Comparison of ENCODE assay signal across 7 mouse cellular contexts in the genomic region with DNA sequence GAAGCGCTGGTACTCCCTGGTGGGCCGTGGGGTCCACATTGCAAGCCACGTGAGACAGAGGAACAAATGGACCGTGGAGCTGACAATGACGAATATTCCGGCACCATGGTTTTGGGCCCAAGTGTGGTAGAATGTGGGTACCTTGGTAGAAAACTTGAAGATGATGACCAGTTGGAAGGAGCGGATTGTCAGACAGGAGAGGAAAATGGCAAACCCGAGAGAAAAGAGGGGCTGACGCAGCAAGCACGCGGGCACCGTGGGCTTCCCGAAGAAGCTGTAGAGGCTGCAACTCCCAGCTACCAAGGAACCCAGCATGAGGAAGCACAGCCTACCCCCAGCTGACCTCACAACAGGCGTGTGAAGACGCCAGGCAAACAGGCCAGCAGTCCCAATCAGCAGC. TPM values are rescaled to one million over a fixed set of nuclear protein-coding genes. Genes with fewer than 3 reads are reported as not detected.
DNase-seq lines count a peak whose midpoint lies in the region; ATAC-seq and TF ChIP-seq lines count a peak whose summit lies in the region.

No protein-coding gene starts in this region.

- no peak for TF ChIP-seq CTCF in lung, embryonic 14.5 days (IDR thresholded peaks at IDR 0.05; ENCODE audit: low read depth)
- no peak for TF ChIP-seq CTCF in olfactory bulb, adult 2 months (IDR thresholded peaks at IDR 0.05; ENCODE audit: insufficient read depth, low read depth, low read length)

- no peak overlapping the region for H3K27ac ChIP-seq in lung, embryonic 14.5 days (ENCODE audit: low read depth)
- no peak overlapping the region for H3K27ac ChIP-seq in forebrain, embryonic 13.5 days
- no peak overlapping the region for H3K27ac ChIP-seq in limb, embryonic 12.5 days
- no peak overlapping the region for H3K27ac ChIP-seq in olfactory bulb, adult 2 months (ENCODE audit: insufficient read depth, low read depth, low read length)

- peaks cover 14% of the 10 kb centered on the region for H3K36me3 ChIP-seq in lung, embryonic 14.5 days (ENCODE audit: insufficient read depth)
- H3K36me3 ChIP-seq in forebrain, embryonic 13.5 days (ENCODE audit: poor library complexity, severe bottlenecking) = peaks cover 13% of the 10 kb centered on the region
- peaks cover 26% of the 10 kb centered on the region for H3K36me3 ChIP-seq in limb, embryonic 12.5 days

- H3K4me3 ChIP-seq in lung, embryonic 14.5 days (ENCODE audit: low read depth, low read length) = peak overlapping the region; percentile 73
- peak overlapping the region; percentile 67 for H3K4me3 ChIP-seq in forebrain, embryonic 13.5 days
- H3K4me3 ChIP-seq in limb, embryonic 12.5 days (replicated peaks) = peak overlapping the region; percentile 80
- H3K4me3 ChIP-seq in olfactory bulb, adult 2 months (ENCODE audit: insufficient read depth, low read depth, low read length) = peak overlapping the region; percentile 59; the same call in 1 of the 2 replicates

- DNase-seq in lung, embryonic 14.5 days = no peak
- no peak for DNase-seq in lung, postnatal 10 days
- no peak for DNase-seq in gastrocnemius, postnatal 10 days
- DNase-seq in adrenal gland, postnatal 36 days = no peak

- peaks cover 14% of the 10 kb centered on the region for H3K4me1 ChIP-seq in lung, embryonic 14.5 days (ENCODE audit: insufficient read depth)
- H3K4me1 ChIP-seq in forebrain, embryonic 13.5 days = peaks cover 50% of the 10 kb centered on the region
- peaks cover 39% of the 10 kb centered on the region for H3K4me1 ChIP-seq in limb, embryonic 12.5 days (replicated peaks)
- H3K4me1 ChIP-seq in olfactory bulb, adult 2 months (ENCODE audit: control insufficient read depth, insufficient read depth, low read length) = peaks cover 39% of the 10 kb centered on the region

- H3K4me2 ChIP-seq in lung, embryonic 14.5 days = peak overlapping the region; percentile 98
- peak overlapping the region; percentile 97 for H3K4me2 ChIP-seq in forebrain, embryonic 13.5 days
- H3K4me2 ChIP-seq in limb, embryonic 12.5 days = peak overlapping the region; percentile 97

- H3K9me3 ChIP-seq in lung, embryonic 14.5 days (ENCODE audit: low read depth, low read length) = no peaks in the 10 kb centered on the region
- H3K9me3 ChIP-seq in forebrain, embryonic 13.5 days (replicated peaks) = no peaks in the 10 kb centered on the region
- no peaks in the 10 kb centered on the region for H3K9me3 ChIP-seq in limb, embryonic 12.5 days

- no peak for TF ChIP-seq POLR2A in olfactory bulb, adult 2 months (IDR thresholded peaks at IDR 0.05; ENCODE audit: insufficient read depth, low read depth, low read length)

- WGBS in lung, embryonic 14.5 days = 53% methylated on average over 15 of the region's 15 CpGs
- WGBS in forebrain, embryonic 13.5 days = 69% methylated on average over 15 of the region's 15 CpGs
- WGBS in limb, embryonic 12.5 days = 60% methylated on average over 15 of the region's 15 CpGs
- WGBS in olfactory bulb, adult 2 months = 68% methylated on average over 15 of the region's 15 CpGs

- no peak for ATAC-seq in lung, embryonic 14.5 days (ENCODE audit: insufficient read depth)
- no peak for ATAC-seq in forebrain, embryonic 13.5 days
- no peak for ATAC-seq in limb, embryonic 12.5 days (ENCODE audit: insufficient number of reproducible peaks, insufficient read depth, low FRiP score, low TSS enrichment, low read depth)

- H3K27me3 ChIP-seq in lung, embryonic 14.5 days (ENCODE audit: insufficient read depth, low read length) = no peaks in the 10 kb centered on the region
- H3K27me3 ChIP-seq in forebrain, embryonic 13.5 days = 0 out of 2 replicates have a peak, but pooled peaks cover 5% of the 10 kb centered on the region
- peaks cover 7% of the 10 kb centered on the region; the same call in 1 of the 2 replicates for H3K27me3 ChIP-seq in limb, embryonic 12.5 days

- H3K9ac ChIP-seq in lung, embryonic 14.5 days = peak overlapping the region; percentile 68
- H3K9ac ChIP-seq in forebrain, embryonic 13.5 days = peak overlapping the region; percentile 72
- peak overlapping the region; percentile 52 for H3K9ac ChIP-seq in limb, embryonic 12.5 days (replicated peaks)

RNA-seq across cellular contexts. Expression of a gene that starts 1.0 kb away (rescaled TPM):
- polyA plus RNA-seq in lung, embryonic 14.5 days (2014; fragmentation: Nextera tagmentation; extraction: Ambion mirVana) = 22.7 and 26.8 TPM in 2 replicates
- polyA plus RNA-seq in forebrain, embryonic 13.5 days (2015; fragmentation: Nextera tagmentation; extraction: Ambion mirVana) = 18.5 and 25.2 TPM in 2 replicates
- 25.6 and 30.5 TPM in 2 replicates for polyA plus RNA-seq in limb, embryonic 12.5 days (2016; fragmentation: Nextera tagmentation; extraction: Ambion mirVana)
- polyA plus RNA-seq in olfactory bulb, adult 2 months (2012; ENCODE audit: insufficient read depth, insufficient read length, low replicate concordance, missing spikeins) = not detected in 2 replicates
- 1 to 10 TPM; 3.2 to 4.7 TPM for total RNA-seq in gastrocnemius, postnatal 10 days (2021)
- 1 to 10 TPM; 8.6 to 9.7 TPM for total RNA-seq in adrenal gland, postnatal 36 days (2021)

RNA-seq across cellular contexts. Expression of a gene that starts 9.9 kb away (rescaled TPM):
- polyA plus RNA-seq in lung, embryonic 14.5 days (2014; fragmentation: Nextera tagmentation; extraction: Ambion mirVana) = 0.23 and 0.30 TPM in 2 replicates
- polyA plus RNA-seq in forebrain, embryonic 13.5 days (2015; fragmentation: Nextera tagmentation; extraction: Ambion mirVana) = 0.53 and 0.83 TPM in 2 replicates
- polyA plus RNA-seq in limb, embryonic 12.5 days (2016; fragmentation: Nextera tagmentation; extraction: Ambion mirVana) = 0.91 and 1.1 TPM in 2 replicates
- not detected in 2 replicates for polyA plus RNA-seq in olfactory bulb, adult 2 months (2012; ENCODE audit: insufficient read depth, insufficient read length, low replicate concordance, missing spikeins)
- total RNA-seq in gastrocnemius, postnatal 10 days (2021) = 1 to 10 TPM; 1.1 to 1.3 TPM
- total RNA-seq in adrenal gland, postnatal 36 days (2021) = not detected

RNA-seq across cellular contexts. Expression of a gene that starts 10.7 kb away (rescaled TPM):
- polyA plus RNA-seq in lung, embryonic 14.5 days (2014; fragmentation: Nextera tagmentation; extraction: Ambion mirVana) = 38.9 and 42.9 TPM in 2 replicates
- 22.5 and 25.8 TPM in 2 replicates for polyA plus RNA-seq in forebrain, embryonic 13.5 days (2015; fragmentation: Nextera tagmentation; extraction: Ambion mirVana)
- 45.2 and 46.3 TPM in 2 replicates for polyA plus RNA-seq in limb, embryonic 12.5 days (2016; fragmentation: Nextera tagmentation; extraction: Ambion mirVana)
- not detected in 2 replicates for polyA plus RNA-seq in olfactory bulb, adult 2 months (2012; ENCODE audit: insufficient read depth, insufficient read length, low replicate concordance, missing spikeins)
- 10 to 100 TPM in 1 of 2 experiments, 1 to 10 TPM in 1; 8.7 to 12.9 TPM for total RNA-seq in gastrocnemius, postnatal 10 days (2021)
- 10 to 100 TPM; 24.8 to 27.3 TPM for total RNA-seq in adrenal gland, postnatal 36 days (2021)

RNA-seq across cellular contexts. Expression of a gene that starts 19.9 kb away (rescaled TPM):
- polyA plus RNA-seq in lung, embryonic 14.5 days (2014; fragmentation: Nextera tagmentation; extraction: Ambion mirVana) = 10.3 and 10.6 TPM in 2 replicates
- polyA plus RNA-seq in forebrain, embryonic 13.5 days (2015; fragmentation: Nextera tagmentation; extraction: Ambion mirVana) = 2.7 and 3.0 TPM in 2 replicates
- polyA plus RNA-seq in limb, embryonic 12.5 days (2016; fragmentation: Nextera tagmentation; extraction: Ambion mirVana) = 16.9 and 18.3 TPM in 2 replicates
- polyA plus RNA-seq in olfactory bulb, adult 2 months (2012; ENCODE audit: insufficient read depth, insufficient read length, low replicate concordance, missing spikeins) = not detected in 2 replicates
- 10 to 100 TPM; 28.9 to 29.3 TPM for total RNA-seq in gastrocnemius, postnatal 10 days (2021)
- total RNA-seq in adrenal gland, postnatal 36 days (2021) = 10 to 100 TPM; 21.7 to 29.7 TPM

RNA-seq across cellular contexts. Expression of a gene that starts 32.4 kb away (rescaled TPM):
- 28.4 and 32.3 TPM in 2 replicates for polyA plus RNA-seq in lung, embryonic 14.5 days (2014; fragmentation: Nextera tagmentation; extraction: Ambion mirVana)
- polyA plus RNA-seq in forebrain, embryonic 13.5 days (2015; fragmentation: Nextera tagmentation; extraction: Ambion mirVana) = 17.6 and 19.4 TPM in 2 replicates
- polyA plus RNA-seq in limb, embryonic 12.5 days (2016; fragmentation: Nextera tagmentation; extraction: Ambion mirVana) = 41.8 and 43.6 TPM in 2 replicates
- not detected in 2 replicates for polyA plus RNA-seq in olfactory bulb, adult 2 months (2012; ENCODE audit: insufficient read depth, insufficient read length, low replicate concordance, missing spikeins)
- total RNA-seq in gastrocnemius, postnatal 10 days (2021) = 1 to 10 TPM; 6.5 to 9.5 TPM
- total RNA-seq in adrenal gland, postnatal 36 days (2021) = 10 to 100 TPM; 17.2 to 17.7 TPM

Comparison
In these comparisons a context has a peak if more than half of its experiments do, and no peak if none do; other contexts are left out.
1. RNA of a gene that starts 1.0 kb away (polyA plus RNA-seq): 25.6 to 30.5 TPM in limb, embryonic 12.5 days, 22.7 to 26.8 TPM in lung, embryonic 14.5 days and 18.5 to 25.2 TPM in forebrain, embryonic 13.5 days; not detected in olfactory bulb, adult 2 months; every median in the first group is over 10 times any median in the second.
2. Peak in every context shown above with its lines, with median percentiles within 50 percentile points of each other: H3K4me2 ChIP-seq, H3K4me3 ChIP-seq and H3K9ac ChIP-seq.